Mouse (Mus musculus) embryo, embryonic 10 days (tissue): ENCODE results near the gene Foxl2.
A peak's percentile ranks its signal among the peaks of the same experiment; 100 is the strongest.

ENCODE experiments used
- DNase-seq: peaks from one replicate; pipeline ENCODE4 v3.0.0-alpha.2; 2015; ENCODE audit warnings: low spot score

Foxl2 gene

GRCm38 (mm10) chr9:98962478-98963142 lies 7.5 kb downstream of the Foxl2 start:
- DNase-seq, result peak; percentile 61

GRCm38 (mm10) chr9:98963661-98964060 lies 8.6 kb downstream of the Foxl2 start:
- no peak for DNase-seq

GRCm38 (mm10) chr9:98965084-98965483 lies 10.0 kb downstream of the Foxl2 start:
- peak; percentile 84 for DNase-seq

GRCm38 (mm10) chr9:98973101-98973521 lies 18.0 kb downstream of the Foxl2 start:
- peak; percentile 51 for DNase-seq

- DNase-seq, result no peak
Measured at GRCm38 (mm10) chr9:98973561-98973960, 18.5 kb downstream of the Foxl2 start.

GRCm38 (mm10) chr9:98974898-98975297 lies 19.8 kb downstream of the Foxl2 start:
- no peak for DNase-seq

GRCm38 (mm10) chr9:98976081-98976480 lies 21.0 kb downstream of the Foxl2 start:
- DNase-seq, result no peak

GRCm38 (mm10) chr9:98976520-98976919 lies 21.4 kb downstream of the Foxl2 start:
- no peak for DNase-seq

GRCm38 (mm10) chr9:98979431-98980416 lies 24.6 kb downstream of the Foxl2 start:
- DNase-seq, result peak; percentile 93

- peak; percentile 99 for DNase-seq
Measured at GRCm38 (mm10) chr9:98985800-98986475, 30.9 kb downstream of the Foxl2 start, which contains the start of gene Faim. Faim (plus strand) TSS chr9:98986373.

GRCm38 (mm10) chr9:98986476-98987096 lies 31.5 kb downstream of the Foxl2 start:
- DNase-seq, result peak; percentile 50

GRCm38 (mm10) chr9:98987131-98987530 lies 32.0 kb downstream of the Foxl2 start:
- DNase-seq, result no peak

GRCm38 (mm10) chr9:98994103-98994502 lies 39.0 kb downstream of the Foxl2 start:
- DNase-seq, result no peak

- DNase-seq, result no peak
Measured at GRCm38 (mm10) chr9:98999881-99000339, 44.8 kb downstream of the Foxl2 start.

GRCm38 (mm10) chr9:99001326-99001725 lies 46.2 kb downstream of the Foxl2 start:
- DNase-seq, result no peak
